Mouse (Mus musculus) T-helper 2 cell (primary cell): ENCODE results near the gene Pex11g.

ENCODE experiments used
- in situ Hi-C: fragments of 300-600 bp; cut with MboI, MseI; formaldehyde crosslinking; loops from one replicate; pipeline ENCODE4 v1.15.1; 2025; ENCODE audit warnings: high pct_unique_total_duplicates

Gene Pex11g

DNA sequence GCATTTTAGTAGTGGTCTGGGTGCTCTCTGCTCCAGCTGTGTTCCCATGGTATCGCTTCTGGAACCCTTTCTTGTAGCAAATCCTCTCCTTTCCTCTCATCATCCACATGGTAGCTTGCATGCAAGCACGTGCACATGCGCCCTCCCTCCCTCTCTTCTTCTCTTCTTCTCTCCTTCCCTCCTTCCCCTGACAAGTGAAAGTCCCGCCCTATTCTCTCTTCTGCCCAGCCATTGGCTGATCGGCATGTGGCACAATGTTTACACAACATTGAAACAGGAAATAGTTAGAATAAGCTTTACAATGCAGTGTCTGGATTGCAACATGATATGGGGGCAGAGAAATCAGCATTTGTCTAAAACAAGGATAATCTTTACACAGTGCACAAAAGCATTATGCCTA is 14.1 kb upstream of the Pex11g start:
- in situ Hi-C loops, result no loop called here

DNA sequence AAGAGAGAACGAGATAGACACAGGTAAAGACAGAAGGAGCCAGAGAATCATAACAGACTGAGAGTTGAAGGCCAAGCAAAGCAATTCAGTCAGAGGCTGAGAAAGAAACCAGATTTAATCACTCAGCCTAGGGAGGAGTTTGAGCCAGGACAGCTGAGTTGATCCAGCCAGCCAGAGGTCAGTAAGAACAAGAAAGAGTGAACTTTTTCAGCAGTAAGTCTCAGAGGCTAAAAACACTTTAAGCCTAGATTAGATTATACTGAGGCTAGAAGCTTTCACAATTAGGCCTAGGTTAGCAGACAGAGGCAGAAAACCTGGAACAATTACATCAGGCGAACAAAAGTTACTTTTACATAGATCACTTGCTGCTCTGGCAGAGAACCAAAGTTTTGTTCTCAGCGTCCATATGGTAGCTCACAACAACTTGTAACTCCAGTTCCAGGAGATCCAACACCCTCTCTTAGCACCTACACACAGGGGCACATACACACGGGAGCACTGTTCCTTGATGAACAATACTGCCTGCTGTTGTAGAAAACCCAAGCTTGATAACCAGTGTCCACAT is 12.8 kb upstream of the Pex11g start:
- in situ Hi-C loops, result no loop called here

DNA sequence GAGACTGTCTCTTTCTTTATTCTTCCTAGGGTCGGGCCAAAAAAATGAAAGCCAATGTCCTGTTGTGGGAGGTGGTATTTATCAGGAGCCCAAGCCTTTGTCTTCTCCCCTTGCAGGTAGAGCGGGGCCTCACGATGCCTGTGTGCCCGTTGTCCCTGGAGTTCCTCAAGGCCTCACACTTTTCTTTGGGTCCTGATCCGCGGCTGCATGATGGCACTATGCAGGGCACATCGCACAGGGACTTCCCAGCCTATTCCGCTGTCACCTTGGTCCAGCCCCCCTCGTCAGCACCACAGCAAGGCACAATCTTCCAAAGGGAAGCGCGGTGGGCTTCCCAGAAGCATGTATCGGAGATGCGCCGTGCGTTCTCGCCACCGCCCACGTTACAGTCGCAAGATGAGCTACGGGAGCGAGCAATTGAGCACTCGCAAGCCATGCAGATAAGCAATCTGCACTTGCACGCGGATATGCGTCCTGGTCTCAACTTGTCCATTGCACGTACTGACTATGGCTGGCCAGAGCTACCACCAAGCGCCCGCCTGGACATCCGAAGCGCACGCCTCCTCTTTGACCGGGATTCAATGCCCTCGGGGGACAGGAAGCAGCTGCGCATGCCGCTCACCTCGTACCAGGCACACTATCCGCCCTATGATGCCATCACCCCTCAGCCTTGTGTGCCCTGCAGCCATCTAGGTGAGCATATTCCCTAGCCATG is 8.4 kb upstream of the Pex11g start:
- in situ Hi-C loops, result no loop called here

DNA sequence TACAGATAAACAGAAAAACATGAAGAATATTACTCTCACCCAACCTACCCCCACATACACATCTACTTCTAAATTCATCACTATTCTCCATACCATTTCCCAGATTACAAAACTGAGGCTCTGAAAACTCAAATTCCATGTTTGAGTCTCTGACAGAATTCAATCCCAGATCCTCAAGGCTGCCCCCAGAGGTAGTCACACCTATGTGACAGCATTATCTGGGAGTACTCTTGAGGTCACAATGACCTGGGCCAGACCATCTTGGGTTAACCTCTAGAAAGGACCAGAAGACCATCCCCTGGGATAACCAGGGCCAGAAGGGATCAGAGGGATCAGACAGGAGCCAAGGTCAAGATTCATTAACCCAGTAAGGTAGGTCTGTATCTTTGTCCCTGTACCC is 3.1 kb upstream of the Pex11g start, which contains the start of gene Tex45:
Gene Tex45 (plus strand): TSS at position 301 of the 400 bp plus-strand sequence.
- in situ Hi-C loops, result no loop called here

DNA sequence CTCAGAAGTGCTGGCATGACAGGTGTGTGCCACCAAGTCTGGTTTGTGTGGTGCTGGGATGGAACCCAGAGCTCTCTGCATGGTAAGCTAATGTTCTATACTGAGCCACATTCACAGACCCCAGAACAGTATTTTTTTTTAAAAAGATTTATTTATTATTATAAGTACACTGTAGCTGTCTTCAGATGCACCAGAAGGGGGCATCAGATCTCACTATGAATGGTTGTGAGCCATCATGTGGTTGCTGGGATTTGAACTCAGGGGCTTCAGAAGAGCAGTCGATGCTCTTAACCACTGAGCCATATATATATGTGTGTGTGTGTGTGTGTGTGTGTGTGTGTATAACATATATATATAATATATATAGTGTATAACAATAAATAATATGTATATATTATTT is 1.4 kb upstream of the Pex11g start:
- in situ Hi-C loops, result loop anchor here (10.0 kb wide), 1 partner anchor 206 kb away; the partner anchor contains the start of genes Fcor and Trappc5

DNA sequence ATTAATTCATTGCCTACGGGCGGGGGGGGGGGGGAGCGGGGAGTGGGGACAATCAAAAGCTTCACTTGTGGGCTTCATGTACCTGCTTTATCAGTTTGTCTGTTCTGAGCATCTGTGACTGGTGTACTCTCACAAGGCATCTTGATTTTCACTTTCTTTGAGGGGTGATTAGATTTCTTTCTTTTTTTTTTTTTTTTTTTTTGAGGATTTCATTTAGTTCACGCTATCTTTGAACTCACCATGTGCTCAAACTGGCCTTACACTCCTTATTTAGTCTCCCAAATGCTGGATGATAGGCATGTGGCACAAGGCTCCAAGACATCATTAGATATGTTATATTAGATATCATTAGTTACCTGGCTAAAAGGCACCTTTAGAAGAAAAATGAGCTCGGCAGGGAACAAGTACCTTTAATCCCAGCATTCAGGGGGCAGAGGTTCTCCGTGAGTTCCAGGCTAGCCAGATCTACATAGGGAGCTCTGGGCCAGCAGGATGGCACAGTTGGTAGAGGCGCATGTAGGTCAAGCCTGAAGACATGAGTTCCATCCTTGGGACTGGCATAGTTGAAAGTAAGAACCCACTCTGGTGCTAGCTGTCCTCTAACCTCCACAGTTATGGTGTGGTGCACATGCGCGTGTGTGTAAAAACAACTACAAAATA is 536 bp upstream of the Pex11g start:
- in situ Hi-C loops, result loop anchor here (10.0 kb wide), 1 partner anchor 207 kb away; the partner anchor contains the start of genes Fcor and Trappc5

DNA sequence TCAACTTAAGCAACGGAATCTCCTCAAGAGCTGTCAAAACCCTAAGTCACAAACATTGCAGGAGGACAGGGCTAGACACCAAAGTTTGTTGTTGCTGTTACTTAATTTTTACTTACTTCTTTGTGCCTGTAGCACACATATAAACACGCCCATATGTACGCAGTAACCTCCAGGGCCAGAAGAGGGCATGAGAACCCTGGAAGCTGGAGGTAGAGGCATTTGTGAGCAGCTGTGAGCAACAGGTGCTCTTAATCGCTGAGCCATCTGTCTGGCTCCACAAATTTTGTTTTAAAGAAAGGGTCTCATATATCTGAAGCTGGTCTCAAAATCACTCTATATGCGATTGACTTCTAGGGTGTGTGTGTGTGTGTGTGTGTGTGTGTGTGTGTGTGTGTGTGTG is 3.2 kb downstream of the Pex11g start:
- in situ Hi-C loops, result loop anchor here (10.0 kb wide), 1 partner anchor 210 kb away; the partner anchor contains the start of genes Fcor and Trappc5

DNA sequence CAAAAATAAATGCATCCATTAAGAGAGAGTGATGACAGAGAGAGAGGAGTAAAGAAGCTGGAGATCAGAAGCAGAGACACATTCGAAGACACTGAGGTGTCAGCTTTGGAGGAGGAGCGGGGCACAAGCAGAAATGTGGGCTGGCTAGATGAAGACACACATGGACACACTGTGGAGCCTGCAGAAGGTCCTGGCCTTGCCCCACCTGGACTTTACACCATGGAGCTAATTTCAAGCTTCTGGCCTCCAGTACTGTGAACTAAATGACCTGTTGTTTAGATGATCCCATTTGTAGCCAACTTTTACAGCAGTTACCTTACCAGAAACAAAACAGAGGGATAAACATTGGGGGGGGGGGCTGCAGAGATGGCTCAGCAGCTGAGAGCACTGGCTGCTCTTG is 4.2 kb downstream of the Pex11g start:
- in situ Hi-C loops, result loop anchor here (10.0 kb wide), 1 partner anchor 212 kb away; the partner anchor contains the start of genes Fcor and Trappc5

DNA sequence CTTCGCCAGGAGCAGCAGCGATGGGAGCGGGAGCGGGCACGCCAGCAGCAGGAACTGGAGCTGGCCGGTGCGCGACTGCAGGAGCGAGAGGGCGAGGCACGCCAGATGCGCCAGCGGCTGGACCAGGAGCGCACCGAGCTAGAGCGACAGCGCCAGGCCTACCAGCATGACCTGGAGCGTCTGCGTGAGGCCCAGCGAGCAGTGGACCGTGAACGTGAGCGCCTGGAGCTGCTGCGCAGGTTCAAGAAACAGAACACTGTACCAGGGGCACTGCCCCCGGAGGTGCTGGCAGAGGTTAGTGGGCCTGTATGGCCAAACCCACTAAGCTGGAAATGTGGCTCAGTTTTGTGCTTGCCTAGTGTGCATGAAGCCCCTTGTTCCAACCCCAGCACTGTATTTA is 15.5 kb downstream of the Pex11g start:
- in situ Hi-C loops, result loop anchor here (5.0 kb wide), 1 partner anchor 95 kb away; no protein-coding TSS in a partner anchor

DNA sequence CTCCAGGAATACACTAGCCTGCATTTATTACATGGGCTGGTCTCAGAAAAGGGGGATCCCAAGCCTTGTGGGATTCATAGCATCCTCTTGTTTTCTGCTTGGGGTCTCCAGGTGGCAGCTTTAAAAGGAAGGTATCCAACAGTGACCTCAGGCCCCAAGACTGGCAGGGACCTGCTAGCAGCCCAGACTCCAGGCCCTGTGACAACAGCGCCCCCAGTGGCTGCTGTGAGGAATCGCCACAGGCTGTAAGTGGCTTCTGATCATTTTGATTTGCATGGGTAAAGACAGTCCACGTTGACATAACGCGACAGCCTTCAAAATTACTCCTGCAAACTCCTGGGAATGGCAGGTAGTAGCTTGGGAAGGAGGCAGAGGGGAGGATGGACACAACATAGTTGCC is 16.8 kb downstream of the Pex11g start:
- in situ Hi-C loops, result loop anchor here (5.0 kb wide), 1 partner anchor 93 kb away; no protein-coding TSS in a partner anchor

DNA sequence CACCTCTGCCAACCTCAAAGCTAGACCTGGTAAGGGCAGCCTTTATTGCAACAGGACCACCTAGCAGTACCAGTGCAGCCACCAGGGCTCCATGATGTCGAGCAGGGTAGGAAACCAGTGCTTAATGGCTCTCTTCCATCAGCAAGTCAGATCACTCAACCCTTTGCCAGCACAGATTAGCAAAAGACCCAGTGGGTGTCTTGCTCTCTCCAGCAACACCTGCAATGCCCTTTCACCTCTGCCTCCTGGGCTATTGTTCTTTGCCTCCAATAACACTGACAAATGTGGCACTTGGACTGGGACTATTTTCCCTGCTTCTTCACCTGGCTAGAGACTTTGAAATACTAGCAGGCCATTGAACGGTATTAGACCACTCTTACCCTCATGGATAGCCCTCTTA is 18.3 kb downstream of the Pex11g start:
- in situ Hi-C loops, result no loop called here

DNA sequence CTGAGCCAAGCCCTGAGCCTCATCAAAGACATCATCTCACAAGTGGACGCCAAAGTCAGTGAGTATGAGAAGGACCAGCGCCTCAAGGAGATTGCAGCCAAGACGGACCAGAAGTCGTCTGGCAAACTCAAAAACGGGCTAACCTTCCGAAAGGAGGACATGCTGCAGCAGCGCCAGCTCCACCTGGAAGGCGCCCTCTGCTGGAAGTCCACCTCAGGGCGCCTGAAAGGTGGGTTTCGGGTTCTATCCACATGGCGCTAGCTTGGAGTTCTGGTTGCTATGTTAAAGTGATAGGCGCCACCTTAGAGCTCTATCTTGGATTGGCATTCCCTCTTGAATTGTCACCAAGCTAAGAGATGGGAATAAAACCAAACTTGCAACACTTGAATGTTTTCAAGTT is 28.0 kb downstream of the Pex11g start:
- in situ Hi-C loops, result no loop called here

DNA sequence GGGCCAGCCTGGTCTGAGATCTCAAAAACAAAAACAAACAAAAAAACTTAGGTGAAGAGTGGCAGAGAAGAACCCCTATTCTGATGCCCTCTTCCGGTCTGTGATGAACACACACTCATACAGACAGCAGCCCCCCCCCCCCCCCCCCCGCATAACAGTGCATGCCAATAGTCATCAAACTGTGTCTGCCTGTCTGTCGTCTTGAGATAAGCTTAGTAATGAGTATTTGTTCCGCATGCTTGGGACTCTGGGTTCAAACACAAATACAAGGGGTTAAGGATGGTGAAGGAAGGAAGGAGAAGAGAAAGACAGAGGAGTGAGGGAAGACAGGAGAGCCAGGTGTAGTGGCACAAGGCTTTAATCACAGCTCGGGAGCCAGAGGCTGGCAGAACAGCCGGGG is 31.0 kb downstream of the Pex11g start:
- in situ Hi-C loops, result no loop called here

DNA sequence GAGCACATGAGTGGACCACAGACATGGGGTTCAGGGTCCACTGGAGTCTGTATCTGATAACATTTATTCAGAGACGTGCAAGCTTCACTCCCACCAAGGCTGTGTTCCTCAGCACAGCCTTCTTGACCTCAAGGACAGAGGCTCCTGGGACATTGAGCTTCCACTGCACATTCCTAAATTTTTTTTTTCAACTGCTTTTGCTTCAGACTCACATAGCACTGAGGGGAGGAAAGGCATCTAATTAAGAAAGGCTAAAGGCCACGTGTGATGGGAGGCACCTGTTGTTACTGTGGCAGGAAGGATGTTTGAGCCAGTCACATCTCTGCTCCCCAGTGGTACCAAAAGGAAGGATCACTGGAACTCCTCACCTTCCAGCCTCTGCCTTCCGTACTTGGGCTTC is 36.4 kb downstream of the Pex11g start:
- in situ Hi-C loops, result no loop called here

DNA sequence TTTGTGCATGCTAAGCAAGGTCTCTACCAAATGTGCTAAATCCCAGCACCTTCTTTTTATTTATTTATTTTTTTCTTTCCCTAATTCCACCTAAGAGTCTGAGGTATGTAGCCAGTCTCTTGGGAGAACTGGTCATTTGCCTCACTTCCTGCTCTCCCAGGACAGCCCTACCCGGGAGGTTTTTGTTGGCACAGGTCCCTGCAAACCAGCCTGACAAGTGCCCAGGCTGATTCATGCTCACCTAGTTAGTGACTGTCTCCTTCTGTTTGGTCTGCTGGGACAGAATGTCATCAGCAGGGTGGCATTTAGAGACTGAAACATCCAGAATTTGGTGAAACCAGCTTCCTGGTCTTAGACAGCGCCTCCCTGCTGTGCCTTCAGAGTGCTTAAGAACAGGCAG is 37.5 kb downstream of the Pex11g start:
- in situ Hi-C loops, result no loop called here

DNA sequence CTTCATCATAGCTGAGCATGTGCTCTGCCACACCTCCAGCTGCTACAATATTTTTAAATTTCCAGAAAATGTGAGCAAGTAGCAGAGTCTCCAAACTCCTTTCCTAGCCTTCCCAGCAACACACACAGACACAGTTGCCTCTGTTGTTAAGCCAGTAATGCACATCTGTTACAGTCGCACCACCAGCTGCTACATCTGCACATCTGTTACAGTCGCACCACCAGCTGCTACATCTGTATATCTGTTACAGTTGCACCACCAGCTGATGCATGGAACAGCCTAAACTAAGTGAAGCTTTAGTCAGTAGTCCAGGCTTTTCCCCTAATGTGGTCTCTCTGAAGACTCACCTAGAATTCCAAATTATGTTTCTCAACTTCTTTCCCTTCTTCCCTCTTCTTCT is 39.1 kb downstream of the Pex11g start:
- in situ Hi-C loops, result no loop called here

DNA sequence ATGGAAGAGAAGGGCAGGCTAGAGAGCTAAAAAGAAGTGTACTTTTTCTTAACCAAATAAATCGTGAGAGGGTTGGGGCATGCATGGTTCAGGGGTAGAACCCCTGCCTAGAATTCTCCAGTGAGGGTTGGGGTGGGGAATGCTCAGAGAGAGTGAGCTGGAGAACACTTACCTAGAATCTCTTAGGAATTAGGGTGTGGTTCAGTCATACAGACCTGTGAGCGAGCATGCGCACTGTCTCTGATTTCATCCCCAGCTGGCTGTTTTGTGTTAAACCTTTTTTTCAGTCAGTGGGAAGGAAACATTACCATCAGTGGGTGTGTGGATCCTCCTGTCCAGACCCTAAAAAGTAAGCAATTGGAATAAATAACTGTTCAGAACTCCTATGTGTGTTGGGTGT is 41.3 kb downstream of the Pex11g start:
- in situ Hi-C loops, result no loop called here

DNA sequence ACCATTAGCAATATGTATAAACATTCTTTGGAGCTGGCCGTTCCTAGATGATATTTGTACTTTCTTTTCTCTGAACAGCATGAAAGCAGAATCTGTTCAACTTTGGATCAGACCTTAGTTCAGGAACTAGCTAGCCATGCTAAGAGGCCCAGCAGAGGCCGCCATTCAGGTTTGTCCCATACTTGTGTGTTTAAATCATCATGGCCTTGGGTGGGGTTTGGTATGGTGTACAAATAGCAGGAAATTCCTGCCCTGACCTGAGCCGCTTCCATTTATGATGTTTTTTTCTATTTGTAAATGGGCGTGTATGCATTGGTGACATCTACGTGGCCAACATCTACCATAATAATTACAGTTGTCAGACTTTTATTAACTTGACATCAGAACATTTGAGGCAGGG is 42.3 kb downstream of the Pex11g start:
- in situ Hi-C loops, result no loop called here

DNA sequence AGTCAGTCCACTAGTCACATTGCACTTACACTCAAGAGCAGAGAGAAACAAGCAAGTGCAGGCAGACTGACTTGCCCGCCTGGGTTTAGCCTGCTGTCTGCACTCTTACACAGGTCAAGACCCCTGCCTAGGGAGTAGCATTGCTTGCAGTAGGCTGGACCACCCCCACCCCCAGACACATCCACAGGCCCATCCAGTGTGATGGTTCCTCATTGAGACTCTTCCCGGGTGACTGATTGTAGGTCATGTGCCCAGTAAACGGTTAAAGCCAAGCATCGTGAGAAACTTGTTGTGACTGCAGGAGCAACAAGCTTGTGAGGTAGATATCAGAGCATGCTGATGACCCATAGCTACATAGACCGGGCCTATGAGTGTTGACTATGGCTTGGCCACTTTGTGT is 46.0 kb downstream of the Pex11g start:
- in situ Hi-C loops, result no loop called here

DNA sequence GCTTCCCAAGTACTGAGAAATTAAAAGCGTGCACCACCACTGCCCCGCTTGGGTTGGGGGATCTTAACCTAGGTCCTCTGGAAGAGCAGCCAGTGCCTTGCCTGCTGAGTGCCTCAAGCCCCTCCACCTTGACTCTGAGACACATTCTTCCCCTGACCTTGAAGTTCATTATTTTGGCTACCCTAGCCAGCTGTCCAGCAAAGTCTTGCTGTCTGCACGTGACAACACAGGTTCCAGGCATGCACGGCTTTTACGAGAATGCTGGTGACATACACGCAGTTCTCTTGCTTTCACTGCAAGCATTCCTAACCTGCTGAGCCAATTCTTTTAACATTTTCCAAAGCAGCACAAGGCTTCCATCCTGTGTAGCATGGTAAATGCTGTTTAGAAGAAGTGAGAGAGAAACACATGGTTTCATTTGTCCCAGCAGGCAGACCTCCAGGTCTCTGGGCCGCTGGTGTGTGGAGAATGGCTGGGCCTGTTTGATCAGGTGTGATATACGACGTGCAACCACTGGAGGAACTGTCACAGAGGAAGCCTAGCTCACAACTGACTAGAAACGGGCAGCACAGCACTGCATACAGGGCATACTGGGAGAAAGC is 47.3 kb downstream of the Pex11g start:
- in situ Hi-C loops, result no loop called here

DNA sequence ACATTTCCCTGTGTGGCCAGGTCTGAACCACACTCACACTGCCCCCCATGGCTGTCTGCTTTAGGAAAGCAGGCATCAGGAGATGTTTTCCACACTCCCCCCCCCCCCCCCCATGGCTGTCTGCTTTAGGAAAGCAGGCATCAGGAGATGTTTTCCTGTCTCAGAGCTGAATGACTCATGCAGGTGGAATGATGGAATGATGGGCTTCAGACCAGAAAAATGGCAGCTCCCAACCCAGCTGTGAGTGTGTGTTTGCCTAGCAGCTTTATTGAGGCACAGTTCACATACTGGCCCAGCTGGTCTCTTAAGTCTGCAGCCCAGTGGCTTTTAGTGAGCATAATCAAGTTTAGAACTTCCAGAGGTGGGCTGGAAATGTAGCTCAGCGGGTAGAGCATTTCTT is 49.4 kb downstream of the Pex11g start:
- in situ Hi-C loops, result no loop called here

DNA sequence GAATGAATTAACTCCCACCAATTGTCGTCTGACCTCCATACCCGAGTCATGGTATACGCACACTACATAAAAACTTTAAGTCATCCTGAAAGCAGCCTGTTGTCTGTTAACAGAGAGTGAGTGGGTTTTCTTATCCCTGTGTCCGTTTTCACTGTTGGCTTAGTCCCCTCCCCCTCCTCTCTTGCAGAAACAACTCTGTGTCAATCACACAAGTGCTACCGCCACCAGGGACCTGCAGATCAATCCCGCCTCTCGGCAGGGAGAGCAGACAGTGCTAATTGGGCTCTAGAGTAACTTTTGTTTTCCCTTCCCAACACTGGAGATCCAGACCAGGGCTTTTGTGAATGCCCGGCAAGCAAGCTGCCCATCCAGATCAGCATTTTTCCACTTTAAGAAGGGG is 50.0 kb downstream of the Pex11g start:
- in situ Hi-C loops, result no loop called here
